Mouse (Mus musculus) kidney, adult 2 months (tissue): Measurements from ENCODE around the gene Trim25.

Experiments
- CTCF ChIP-seq: fragments of 200-500 bp; conservative IDR thresholded peaks from 2 replicates; pipeline ENCODE4 v1.5.1; 2011; ENCODE audit warnings: low read depth, mild to moderate bottlenecking, control low read depth, low read length, moderate library complexity, mixed read lengths; ENCODE audit not compliant: insufficient read depth, insufficient read length
- POLR2A ChIP-seq: fragments of 200-500 bp; IDR thresholded peaks from one replicate; pipeline ENCODE4 v1.6.1; 2011; ENCODE audit warnings: low read depth, low read length, control low read depth

GRCm38 (mm10) chr11:88953582-88953981 is 45.6 kb upstream of the Trim25 start:
- TF ChIP-seq POLR2A (no peak), CTCF (no peak)
